Mouse (Mus musculus) liver (tissue): ENCODE measurements at regions not wholly inside any gene's neighbourhood (a gene's known extent, or its start where the extent isn't known, plus 50 kb on each side); places are given as distances from the start of the nearest gene placed in this dataset.

ENCODE experiments used
- DNase-seq: peaks from one replicate; pipeline ENCODE4 v3.0.0-alpha.2; 2020; ENCODE audit warnings: mixed read lengths

DNA sequence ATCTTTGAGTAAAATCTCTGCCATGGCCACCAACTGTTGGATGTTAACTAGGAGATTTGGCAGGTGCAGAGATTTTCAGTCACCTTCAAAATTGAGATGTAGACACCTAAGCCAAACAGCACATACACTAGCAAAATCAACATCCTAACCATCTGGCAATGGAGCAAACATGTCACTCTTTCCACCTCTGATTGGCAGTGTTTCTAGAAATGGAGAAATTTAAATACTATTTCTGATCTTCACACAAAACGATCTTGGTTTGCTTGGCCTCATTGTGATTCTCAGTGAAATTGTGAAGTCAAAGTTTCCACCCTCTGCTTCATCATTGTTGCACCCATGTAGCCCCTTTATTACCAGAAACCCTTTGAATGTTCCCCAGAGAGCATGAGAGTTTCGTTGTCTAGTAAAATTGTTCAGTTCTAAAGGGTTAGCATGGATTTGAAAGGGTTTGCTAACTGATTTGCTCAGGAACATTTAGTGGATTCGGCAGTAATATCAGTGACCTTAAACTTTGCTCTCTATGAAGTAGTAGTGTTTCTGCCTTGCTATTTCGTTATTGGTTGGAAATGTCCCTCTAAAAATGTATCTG lies 854.1 kb downstream of the Stpg2 start:
- no peak for DNase-seq

DNA sequence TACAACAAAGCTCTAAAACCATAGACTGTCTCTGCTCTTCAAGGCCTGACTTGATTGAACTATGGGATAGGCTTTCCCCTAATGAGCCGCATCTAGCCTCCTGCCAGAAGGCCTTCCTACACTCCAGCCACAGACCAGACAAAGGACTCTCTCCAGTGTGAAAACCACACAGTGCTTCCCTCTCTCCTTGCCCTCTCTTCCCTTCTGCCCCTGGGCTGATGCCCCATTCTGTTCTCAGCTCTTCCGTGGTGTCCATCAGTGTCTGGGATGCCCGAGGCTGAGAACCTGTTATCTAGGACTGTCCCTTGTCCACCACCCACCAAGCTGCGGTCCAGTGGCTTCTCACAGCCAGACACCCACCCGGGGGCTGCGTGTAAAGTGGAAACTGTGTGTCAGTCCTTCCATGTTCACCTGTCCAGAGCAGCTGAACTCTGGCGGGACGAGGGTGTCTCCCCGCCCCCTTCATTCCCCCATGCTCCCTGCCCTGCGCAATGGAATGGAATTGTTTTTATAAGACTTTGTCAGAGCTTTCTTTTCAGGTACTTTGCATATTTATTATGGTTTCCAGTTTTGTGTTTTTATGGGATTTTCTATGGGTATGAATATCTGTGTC lies 856.4 kb downstream of the Stpg2 start:
- DNase-seq = no peak

DNA sequence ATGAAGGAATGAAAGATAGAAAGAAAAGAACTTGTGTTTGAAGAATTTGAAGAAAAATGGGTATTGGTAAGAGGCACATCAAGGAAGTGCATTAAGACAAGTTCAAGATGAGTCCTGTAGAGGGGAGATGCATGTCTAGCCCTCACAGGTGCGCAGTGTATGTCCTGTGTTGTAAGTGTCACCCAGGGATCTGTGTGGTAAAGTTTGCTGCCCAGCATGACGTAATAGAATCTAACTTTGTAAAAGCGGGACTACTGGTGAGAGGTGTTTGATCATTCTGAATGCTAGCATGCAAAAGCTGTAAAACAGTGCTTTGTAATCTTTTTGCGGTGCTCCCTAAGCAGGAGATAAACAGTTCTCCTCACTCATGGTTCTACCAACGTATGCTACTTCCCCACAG lies 857.4 kb downstream of the Stpg2 start:
- no peak for DNase-seq

DNA sequence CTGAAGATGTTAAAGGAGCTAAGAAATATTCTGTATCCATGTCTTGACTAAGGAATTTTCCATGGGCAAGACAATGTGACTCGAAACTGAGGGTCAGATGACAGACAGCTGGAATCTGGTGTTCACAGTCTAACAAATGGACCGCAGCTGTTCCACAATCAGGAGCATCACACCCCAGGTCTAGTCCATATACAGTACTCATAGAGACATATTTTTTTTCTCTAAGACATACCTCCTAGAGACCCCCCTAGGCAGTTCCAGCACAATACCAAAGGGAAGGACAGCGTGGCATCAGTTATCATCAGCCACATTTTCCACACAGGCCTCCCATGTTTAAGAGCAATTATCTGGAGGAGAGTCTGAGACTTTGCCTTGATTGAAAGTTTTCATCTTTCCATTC lies 878.8 kb downstream of the Stpg2 start:
- DNase-seq = no peak

DNA sequence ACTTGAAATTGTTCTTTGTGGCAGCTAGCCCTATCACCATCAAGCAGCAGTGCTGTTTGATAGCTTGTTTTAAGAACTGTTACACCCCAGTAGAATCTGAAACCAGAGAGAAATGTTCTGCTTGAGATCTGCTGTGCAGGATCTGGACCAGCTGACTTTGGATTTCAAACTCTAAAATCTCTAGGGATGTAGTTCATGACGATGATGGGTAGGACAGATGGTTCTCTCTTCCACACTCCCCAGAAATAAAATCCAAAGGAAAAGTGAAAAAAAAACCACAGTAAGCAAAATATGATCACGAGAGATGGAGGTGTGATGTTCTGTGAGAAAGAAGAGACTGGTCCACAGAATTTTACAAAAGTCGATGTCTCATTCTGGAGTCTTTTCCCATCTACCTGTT lies 879.9 kb downstream of the Stpg2 start:
- DNase-seq = no peak

DNA sequence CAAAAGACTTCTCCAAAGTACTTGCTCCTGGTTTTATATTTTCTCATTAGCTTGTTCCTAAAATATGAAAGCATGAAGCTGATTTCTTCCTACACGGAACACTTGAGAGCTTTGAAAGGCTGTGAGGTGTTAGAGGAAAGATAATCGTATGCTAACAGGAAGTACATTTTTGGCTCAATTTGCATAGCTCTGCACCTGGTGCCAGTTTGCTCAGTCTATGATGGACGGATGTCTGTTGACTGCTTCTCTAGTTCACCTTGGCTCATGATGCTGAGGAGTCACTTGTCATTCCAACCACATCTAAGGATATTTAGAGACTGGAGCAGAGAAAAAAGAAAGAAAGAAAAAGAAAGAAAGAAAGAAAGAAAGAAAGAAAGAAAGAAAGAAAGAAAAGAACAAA lies 882.5 kb downstream of the Stpg2 start:
- no peak for DNase-seq

DNA sequence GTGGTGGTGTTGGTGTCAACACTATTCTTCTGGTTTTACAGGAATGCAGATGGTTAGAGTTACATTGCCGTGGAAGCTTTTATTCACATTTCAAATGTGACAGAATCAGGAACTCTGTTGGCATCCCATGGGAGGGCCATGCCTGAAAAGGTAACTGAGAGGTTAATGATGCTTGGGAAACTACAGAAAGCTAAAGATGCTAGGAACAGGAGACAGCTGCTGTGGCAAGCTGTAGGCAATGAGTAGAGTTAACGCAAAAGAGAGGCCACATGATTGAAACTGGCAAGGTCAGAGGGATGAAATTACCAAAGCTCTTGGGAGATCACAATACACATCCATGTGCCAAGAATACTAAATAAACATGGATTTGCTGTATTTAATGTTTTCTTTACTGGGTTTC lies 886.4 kb downstream of the Stpg2 start:
- no peak for DNase-seq

DNA sequence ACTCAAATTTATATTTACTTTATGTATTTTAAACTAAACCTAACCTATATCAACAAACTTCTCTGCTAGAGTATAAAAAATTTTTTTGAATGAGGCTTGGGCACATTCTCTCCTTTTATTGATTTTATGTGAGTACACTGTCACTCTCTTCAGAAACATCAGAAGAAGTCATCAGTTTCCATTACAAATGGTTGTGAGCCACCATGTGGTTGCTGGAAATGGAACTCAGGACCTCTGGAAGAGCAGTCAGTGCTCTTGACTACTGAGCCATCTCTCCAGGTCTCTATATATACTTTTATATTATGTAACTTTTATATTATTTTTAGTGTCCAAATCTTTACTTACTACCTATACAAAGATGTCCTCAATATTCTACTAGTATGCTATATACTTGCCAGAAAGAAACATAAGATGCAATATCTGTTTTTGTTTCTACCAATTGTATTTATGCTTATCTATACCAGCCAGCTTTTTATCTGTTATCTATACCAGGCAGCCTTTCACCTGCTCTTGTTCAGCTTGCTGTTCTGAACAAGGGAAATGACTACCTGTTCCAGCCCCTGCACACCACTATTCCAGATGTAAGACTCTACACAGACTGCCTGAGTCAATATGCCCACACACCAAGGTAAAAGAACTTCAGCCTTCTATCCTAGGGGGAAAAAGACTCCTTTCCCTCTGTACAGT lies 891.5 kb downstream of the Stpg2 start:
- no peak for DNase-seq

DNA sequence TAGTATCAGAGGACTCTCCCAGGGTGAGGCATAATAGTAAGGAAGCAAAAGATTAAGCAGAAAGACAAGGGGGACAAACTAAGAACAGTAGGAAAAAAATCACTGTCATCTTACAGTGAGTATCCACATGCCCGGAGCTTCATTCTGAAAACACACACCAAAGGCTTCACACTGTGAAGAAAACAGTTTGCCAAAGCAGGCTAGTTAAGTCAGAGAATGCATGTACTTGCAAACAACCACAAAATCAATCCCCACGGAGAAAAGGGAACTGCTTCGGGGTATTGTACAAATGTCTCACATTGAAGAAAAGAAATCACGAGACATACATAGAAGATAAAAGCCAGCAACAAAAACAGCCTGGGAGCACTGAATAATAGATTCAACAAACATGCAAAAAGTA lies 903.9 kb downstream of the Stpg2 start:
- no peak for DNase-seq

DNA sequence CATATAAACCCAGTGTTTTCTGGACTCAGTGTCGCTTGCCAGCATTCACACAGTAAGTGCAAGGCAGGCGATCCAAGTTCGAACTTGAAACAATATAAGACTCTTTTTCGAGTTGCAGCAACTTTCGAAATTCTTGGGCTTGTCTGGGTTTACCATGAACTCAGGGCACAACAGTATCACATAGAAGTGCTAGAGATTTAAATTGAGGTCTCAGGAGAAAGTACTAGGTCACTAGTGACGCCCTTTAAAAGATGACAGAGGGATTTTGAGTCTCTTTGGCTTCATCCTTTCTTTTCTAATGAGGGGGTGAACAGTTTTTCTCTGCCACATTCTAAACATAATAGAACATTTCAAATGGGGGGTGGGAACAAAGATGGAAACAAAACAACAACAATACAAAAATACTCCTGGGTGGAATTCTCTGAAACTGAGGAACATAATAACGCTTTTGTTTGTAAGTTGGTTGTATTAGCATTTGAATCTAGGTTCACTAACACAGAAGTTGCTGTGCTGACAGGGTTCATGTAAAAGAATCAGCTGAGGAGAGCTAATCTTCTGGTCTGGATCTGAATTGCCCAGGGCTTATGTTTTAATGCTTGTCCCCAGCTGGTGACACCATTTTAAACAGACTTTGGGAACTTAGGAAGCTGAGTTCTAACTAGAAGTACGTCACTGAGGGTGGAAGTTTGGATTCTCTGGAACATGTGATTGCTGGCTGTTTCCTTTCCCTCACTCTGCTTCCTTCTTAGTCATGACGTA lies 906.1 kb downstream of the Stpg2 start:
- DNase-seq = no peak

DNA sequence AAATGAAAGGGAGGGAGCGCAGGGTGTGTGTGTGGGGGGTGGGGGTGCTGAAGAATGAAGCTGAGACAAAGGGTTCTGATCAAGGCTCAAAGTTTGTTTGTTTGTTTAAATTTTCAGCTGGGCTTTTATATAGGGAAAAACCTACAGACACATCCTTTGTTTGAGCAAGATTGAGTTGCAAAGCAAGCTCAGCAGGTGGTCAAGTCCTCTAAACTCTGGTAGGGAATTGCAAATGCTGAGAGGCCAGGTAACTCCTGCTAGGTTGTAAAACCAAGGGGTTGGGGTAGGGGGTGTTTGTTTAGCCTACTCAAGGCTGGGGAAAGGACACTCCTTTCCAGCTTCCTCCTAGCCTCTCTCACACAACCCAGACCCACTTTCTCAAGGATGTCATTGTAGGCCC lies 909.6 kb downstream of the Stpg2 start:
- no peak for DNase-seq

DNA sequence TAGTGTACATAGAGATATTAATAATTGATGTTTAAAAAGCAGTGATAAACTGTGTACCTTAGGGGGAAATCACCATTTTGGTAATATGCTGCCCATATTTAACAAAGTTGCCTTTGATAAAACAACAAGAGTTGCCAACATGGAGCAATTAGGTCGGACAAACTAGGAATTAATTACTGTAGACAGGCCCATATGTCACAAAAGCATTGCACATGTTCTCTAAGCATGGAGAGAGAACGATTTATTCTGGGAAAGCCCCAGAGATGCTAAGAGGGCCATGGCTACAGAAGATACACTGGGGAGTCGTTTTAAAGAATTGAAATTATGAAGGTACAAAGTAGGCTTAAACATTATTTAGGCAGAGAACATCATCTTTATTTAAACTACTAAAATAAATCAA lies 921.8 kb downstream of the Stpg2 start:
- no peak for DNase-seq

DNA sequence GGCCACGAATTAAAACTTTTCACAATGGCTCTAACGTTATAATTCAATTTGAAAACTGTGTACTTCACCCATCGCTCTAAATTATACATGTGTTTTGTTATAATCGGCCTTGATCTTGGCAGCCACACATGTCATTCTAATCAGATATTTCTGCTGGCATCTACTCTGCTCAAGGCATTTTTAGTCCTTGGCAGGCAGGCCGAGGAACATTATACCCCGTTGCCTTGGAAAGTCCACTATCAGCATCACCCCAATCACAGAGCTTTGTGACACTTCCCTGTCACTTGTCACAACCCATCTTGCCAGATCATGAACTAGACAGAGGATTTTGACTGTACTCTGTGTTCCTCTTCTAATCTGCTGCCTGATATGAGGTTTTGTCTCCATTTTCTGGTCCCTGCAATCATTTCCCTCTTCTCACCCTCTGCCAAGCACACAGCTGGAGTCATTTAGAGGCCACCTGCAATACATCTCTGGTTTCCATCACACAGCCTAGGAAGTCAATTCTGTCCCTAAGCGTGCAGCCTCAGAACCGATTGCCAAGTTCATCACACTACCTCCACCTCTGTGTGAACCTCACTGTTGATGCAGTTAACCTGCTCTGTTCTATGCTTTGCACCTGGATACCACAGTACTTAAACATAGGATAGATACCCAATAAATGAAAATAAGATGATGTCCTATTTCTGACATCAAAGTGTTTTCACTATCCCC lies 923.7 kb downstream of the Stpg2 start:
- DNase-seq = no peak

DNA sequence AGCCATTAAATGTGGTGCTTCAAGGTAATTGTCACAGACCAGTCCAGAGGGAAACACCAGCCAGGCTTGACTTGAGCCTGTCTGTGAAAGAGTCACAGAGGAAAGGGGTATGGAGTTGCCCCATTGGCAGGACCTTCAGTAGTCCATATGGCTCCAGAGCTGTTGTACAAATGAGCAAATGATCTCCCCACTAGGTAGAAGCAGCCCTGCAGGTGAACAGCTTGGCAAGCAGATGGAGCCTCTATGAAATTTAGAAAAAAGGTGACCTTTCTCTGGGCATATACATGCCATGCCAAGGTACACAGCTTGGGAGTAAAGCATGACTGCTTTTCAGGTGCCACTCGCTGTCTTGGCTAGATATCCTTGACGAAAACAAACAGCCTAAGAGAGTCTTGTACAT lies 938.4 kb downstream of the Stpg2 start:
- DNase-seq = no peak

DNA sequence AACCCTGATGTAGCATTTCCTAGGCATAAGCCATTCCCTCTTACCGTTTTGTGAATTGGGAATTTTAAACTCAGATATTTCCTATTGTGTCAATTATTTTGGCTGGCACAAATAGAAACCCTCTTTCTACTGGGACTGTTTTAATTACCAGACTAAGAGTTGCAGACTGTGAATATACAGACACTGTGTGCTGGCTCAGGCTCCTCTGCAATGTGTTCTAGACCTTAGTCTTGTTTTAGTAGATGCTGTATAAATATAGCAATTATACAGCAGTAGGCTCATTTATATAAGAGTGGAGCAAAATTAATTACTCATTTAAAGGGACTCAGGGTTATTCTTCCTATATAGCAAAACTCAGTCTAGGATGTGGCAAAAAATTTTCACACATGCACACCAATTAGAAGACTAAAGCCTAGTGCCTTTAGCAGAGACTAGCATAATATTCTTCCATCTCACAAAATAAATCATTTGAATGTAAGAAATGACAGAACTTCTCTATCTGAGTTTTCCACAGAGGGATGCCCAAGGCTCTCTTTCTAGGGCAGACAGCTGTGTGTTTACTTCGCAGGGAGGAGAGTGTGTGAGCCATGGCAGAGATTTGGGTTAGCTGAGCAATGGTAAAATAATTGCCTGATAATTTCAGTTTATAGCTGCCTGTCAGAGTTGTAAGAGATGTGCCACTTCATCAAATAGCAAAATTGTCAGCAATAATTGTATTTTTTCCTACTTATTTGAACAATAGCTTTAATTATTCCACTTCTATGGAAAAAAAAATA lies 941.9 kb downstream of the Stpg2 start:
- DNase-seq = no peak

DNA sequence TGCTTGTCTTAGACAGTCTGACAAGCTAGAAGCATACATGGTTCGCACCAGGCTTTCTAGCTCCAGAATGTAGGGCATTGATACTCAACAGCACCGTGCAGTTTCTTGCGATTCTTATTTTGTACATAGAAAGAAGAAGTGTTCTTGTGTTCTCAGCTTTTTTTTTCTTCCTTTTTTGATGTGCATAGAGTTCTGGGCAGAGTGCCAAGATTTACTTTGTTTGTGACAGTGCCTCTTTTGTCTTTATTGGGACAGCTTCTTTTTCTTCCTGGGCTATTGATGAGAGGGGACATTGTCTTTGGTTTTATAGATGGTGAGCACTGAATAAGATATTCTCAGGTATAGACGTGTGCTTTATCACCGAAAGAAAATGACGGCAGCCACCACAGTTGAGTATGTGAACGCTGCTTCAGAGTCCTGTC lies 945.0 kb downstream of the Stpg2 start:
- DNase-seq = no peak

DNA sequence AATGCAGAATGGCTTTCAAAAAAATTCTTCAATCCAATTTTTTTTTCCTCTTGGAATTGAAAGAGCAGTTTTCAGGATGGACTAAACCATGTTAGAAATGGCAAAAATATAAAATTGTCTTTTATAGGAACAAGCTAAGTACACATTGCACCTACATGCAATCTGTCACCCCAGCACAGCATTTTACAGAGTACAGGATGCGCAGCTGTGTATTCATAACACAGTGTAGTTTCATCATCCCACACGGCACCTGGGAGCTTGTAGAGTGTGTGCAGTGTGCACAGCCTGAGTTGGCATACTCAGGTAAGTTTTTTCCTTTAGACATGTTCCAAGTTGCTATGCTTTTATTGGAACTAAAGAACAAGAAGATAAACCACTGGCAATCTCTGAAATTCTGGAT lies 974.0 kb downstream of the Stpg2 start:
- no peak for DNase-seq

DNA sequence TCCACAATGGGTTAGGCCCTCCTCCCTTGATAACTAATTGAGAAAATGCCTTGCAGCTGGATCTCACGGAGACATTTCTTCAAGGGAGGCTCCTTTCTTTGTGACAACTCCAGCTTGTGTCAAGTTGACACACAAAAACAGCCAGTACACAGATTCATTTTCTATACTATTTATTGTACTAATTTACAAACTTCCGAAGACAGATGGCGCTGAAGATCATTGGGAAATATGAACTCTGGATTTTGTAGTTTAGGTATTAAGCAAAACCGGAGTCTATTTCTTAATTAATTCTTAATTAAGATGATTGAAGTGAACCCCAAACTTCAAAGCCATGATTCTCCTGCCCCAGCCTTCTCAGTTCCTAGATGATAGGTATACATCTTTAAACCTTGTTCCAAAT lies 977.2 kb downstream of the Stpg2 start:
- no peak for DNase-seq

DNA sequence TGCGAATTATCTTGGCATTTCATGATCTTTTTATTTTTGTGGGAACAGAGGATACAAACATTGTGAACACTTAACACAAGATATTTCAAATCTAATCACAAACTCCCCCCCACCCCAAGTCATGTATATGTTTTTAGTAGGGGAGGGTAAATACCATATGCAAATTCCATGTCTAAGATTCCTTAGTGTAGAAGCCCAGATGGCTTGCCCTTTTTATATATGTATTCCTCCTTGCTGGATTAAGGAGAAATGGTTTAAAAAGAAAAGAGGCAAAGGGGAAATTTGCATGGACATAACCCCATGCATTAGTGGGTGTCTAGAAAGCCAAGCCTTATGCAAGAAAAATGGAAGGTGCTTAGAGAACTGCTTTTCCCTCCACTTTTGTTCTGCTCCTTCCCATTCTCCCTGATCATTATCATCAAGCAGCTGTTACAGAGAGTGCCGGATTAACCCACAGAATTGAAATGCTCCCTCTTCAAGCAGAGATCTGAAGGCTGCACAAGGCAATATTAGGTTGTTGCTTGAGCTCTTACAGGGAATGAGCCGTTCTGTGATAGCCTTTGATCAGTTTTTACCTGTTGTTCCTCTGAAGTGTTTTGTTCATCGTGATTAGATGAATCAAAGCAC lies 979.5 kb downstream of the Stpg2 start:
- no peak for DNase-seq

DNA sequence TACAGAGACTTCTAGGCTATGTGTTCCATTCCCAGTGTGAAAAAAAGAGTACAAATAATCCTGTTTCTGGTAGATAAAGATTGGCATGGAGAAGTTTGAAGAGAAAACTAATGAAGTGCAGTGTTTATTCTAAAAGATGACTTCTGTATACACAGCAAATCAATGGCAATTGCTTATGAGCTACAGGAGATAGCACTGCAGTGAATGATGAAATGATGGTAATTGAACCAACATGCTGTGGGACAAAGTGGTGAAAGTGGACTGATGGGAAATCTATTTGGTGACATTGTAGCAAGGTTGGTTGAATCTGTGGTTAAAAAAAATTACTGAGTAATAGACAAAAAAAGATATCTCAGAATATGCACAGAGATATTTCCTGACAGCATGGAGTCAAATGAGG lies 1000.4 kb downstream of the Stpg2 start:
- DNase-seq = no peak

DNA sequence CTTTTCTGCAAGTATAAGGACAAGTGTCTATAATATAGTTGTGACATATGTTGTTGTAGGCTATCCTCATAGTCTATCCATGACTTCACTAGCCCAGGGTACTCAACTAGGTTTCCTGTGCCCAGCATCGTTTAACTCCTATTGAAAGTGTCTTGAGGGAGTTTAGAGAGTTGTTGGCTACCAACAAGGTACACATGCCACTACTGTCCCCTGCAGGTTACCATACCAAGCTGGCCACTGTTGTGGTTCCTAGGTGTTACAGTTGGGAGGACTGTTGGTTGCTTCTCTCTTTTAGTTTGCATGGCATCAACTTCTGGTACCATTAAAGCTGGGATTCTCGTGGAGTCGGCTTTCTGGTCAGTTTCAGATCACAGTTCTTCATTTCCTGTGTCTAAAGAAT lies 990.7 kb downstream of the Pdha2 start:
- no peak for DNase-seq

DNA sequence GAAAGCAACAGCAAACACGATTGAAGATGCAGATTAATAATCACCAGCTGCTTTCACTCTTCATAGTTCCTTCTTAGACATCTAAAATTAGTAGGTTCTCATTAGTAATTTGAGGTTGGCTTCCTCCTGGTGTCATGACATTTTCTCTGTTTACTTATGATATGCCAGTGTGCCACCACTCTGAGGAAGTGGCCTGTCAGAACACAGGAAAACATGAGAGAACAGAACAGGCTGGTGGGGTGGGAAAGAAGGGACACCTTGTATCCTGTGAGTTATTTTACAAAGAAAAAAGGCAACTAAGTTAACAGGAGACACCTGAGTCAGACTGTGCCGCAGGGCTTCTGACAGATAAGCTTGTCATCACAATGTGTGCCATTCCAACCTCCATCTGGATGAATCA lies 981.4 kb downstream of the Pdha2 start:
- no peak for DNase-seq
